Mouse (Mus musculus) CH12.LX (cell line): ENCODE data around the gene Pip5k1b.

Experiments
- CTCF ChIP-seq, 2 experiments: IDR thresholded peaks in 1 of 2; conservative IDR thresholded peaks in 1 of 2; 2 replicates each; pipeline ENCODE4 v1.5.1; 2011 to 2012; ENCODE audit warnings: low read depth in 2 of 2, low read length in 2 of 2, improper control_type of control experiment in 1 of 2, inconsistent platforms in 1 of 2, mild to moderate bottlenecking in 1 of 2, moderate library complexity in 1 of 2
- JUN ChIP-seq: IDR thresholded peaks from 2 replicates; pipeline ENCODE4 v1.6.1; 2011; ENCODE audit warnings: low read depth, mild to moderate bottlenecking, low read length, improper control_type of control experiment, moderate library complexity; ENCODE audit not compliant: insufficient read depth
- POLR2A ChIP-seq: IDR thresholded peaks from 2 replicates; pipeline ENCODE4 v1.6.1; 2011; ENCODE audit warnings: low read depth, mild to moderate bottlenecking, improper control_type of control experiment, low read length

- TF ChIP-seq CTCF (conservative IDR thresholded peaks at IDR 0.05 in 1 of 2, IDR thresholded peaks at IDR 0.05 in 1 of 2; ENCODE audit: low read depth in 2 of 2, low read length in 2 of 2) (no peak), JUN (no peak), POLR2A (no peak)
These were observed 101.2 kb downstream of the Pip5k1b start for GRCm38 (mm10) chr19:24454451-24454850.
